Mouse (Mus musculus): ENCODE results near the gene Pigv.

Gene Pigv

DNA sequence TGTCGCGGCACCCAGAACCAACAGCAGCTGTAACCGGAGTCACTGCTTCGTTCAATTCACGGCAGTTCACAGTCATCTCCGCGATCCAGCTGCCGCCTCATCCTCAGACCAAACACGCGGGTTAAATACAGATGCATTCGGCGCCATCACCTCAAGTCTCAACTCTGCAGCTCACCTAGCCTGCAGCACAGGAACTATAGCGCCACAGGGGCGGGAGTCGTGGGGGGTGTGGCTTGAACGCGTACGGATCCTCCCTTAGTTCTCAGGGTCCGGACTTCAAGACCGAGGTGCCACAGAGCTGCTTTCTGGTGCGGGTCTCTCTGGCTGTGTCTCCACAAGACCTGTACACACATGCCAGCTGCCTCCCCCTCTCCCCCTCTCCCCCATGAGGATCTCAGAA lies 26.8 kb downstream of the Pigv start:
- no peak for DNase-seq (ENCODE audit: low spot score)

GRCm38 (mm10) chr4:133645195-133645594 lies 27.3 kb downstream of the Pigv start:
- no peak for DNase-seq (ENCODE audit: low spot score)

DNA sequence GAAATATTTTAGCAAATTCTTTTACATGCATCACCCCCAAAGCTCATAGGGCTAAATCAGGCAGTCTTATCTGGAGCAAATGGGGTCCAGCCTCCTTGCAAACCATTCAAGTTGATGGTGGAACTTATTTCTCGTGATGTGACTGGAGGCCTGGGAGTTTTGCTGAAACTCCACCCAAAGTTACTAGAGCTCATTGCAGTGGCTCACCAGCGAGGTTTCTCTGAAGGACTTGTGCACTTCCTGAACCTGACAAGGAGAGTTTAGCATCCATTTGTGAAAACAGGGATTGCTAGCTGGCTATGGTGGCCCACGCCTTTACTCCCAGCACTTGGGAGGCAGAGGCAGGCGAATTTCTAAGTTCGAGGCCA lies 38.4 kb downstream of the Pigv start:
- DNase-seq (ENCODE audit: low spot score): no peak

- DNase-seq (ENCODE audit: low spot score): peak; percentile 85
Measured at GRCm38 (mm10) chr4:133633332-133634042, 39.0 kb downstream of the Pigv start.

DNA sequence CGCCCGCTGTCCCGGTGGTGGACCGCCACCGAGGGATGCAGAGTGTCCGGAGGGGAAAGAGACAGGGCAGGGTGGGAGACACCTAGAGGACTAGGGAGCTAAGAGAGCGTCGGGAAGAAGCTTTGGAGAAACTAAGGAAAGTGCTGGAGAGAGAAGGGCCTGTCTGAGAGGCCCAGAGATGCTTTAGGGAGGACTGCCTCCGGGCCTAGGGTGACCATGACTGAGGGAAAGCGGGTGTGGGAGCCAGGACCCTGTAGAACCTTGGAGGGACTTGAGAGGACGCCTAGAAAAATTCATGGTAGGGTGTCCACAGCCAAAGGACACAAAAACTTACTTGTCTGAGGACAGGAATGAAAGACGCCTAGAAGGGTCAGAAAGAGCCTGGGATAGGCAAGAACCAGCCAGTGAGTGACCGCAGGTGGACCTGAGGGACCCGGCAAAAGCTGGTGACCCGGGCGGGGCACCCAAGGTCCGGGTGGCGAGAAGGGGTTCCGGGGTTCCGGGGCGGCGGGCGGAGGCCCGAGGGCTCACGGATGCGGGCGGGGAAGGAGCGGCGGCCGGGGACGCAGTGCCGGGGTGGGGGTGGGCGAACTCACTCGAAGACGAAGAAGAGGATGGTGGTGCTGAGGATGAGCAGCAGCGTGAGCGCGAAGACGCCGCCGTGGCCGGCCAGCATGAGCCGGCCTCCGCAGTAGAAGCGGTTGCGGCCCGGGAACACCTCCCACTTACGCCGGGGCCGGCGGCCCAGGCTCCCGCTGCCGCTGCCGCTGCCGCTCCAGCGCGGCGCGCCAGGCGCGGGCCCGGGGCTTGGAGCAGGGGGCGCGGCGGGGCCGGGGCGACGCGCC lies 39.7 kb downstream of the Pigv start:
- DNase-seq (ENCODE audit: low spot score): no peak

DNA sequence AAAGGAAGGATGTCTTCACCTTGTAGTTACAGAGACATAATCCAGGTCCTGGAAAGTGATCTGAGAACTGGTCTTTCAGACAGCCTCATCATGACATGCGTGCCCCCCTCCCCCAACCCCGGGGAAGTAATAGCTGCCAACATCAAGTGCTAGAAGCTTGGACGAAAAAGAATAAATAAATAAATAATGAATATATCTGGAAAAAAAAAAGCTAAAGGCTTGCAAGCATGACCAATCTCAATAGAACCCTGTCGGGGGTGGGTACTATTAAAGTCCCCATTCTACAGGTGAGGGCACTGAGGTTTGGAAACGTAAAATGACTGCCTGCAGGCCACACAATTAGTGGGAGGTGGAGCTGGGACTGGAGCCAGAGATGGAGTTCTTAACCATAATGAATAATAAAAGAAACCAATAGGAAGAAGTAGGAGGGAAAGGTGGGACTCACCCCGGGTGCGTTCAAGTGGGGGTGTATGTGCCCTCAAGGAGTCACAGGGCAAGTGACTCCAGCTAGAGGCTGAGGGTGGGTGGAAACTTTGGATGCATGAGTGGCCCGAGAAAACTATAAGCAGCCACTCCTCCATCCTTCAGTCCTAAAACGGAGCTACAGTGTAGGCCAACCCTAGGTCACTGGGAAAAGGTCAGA lies 40.6 kb downstream of the Pigv start:
- DNase-seq (ENCODE audit: low spot score): no peak

GRCm38 (mm10) chr4:133631071-133631768 lies 41.2 kb downstream of the Pigv start:
- no peak for DNase-seq (ENCODE audit: low spot score)

DNA sequence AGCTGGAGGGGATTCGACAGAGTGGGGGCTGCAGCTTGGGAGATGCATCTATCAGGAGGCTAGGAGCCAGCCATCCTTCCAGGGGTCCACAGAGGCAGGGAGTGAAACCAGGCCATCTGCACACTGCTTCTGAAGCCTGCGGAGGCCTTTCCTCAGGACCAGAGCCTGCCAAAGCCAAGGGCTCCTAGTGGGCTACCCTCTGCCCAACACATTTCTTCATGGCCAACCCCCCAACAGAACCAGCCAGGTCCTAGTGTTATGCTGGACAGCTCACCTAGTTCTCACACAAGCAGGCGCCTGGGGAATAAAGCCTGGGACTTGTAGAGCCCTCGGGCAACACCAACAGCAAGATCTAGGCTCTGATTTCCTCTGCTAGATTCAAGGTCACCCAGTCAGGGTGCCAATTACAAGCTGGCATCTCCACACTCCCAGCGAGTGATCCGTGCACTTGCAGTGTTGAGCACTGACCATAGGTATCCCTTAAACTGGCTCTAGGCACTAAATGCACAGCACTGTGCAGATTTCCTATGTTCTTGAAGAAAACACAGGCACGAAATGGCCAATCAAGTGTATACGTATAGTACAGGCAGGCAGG lies 42.0 kb downstream of the Pigv start:
- no peak for DNase-seq (ENCODE audit: low spot score)

- DNase-seq (ENCODE audit: low spot score): no peak
Measured at GRCm38 (mm10) chr4:133629191-133629590, 43.3 kb downstream of the Pigv start.

GRCm38 (mm10) chr4:133628517-133628916 lies 43.9 kb downstream of the Pigv start:
- no peak for DNase-seq (ENCODE audit: low spot score)

DNA sequence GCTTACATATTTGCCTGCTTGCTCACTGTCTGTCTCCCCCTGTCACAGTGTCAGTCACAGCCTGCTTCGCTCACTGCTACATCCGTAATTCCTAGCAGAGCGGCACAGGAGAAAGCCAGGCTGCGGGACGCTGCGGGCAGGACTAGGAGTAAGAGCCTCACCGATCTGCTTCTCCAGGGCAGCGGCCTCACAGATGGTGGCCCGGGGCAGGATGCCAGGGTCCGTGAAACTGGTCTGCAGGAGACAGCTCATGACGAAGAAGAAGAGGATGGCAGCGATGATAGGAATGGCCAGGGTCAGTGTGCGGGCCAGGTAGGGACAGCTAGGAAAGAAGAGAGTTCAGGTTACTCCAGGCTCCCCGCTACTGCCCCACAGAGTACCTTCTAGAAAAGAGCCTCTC lies 45.4 kb downstream of the Pigv start:
- DNase-seq (ENCODE audit: low spot score): no peak

DNA sequence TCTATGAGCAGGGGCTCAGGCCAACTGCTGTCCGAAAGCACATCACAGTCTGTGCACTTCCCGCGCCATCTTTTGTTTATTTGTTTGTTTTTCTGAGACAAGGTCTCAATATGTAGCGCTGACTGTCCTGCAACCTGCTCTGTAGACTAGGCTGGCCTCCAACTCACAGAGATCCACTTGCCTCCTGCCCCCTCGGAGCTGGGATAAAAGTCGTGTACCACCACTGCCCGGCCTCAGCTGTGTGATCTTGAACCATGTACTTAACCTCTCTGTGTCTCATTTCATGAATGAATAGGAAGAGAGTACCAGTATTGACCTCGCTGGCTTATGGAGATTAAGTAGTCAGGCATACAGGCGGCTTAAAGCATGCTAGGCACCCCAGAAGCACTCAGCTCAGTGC lies 45.8 kb downstream of the Pigv start:
- no peak for DNase-seq (ENCODE audit: low spot score)

DNA sequence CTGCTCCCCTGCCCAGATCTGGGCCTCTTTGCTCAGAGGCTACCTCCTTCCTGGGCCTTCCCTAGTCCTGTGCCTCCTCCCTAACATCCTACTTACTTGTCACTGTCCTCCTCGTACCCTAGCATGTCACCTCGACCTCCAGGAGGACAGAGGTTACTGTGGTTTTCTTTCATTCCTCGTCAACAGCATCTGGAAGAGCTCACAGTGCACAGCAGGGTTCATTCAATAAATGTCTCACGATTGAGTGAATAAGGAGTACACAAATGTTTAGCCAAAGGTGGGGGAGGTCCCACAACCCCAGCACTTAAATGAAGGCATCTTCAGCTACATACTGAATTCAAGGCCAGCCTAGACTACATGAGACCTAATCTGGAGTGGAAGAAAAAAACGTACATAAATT lies 46.2 kb downstream of the Pigv start:
- no peak for DNase-seq (ENCODE audit: low spot score)

- no peak for DNase-seq (ENCODE audit: low spot score)
Measured at GRCm38 (mm10) chr4:133625621-133626071, 46.8 kb downstream of the Pigv start.

GRCm38 (mm10) chr4:133624830-133625229 lies 47.6 kb downstream of the Pigv start:
- no peak for DNase-seq (ENCODE audit: low spot score)

DNA sequence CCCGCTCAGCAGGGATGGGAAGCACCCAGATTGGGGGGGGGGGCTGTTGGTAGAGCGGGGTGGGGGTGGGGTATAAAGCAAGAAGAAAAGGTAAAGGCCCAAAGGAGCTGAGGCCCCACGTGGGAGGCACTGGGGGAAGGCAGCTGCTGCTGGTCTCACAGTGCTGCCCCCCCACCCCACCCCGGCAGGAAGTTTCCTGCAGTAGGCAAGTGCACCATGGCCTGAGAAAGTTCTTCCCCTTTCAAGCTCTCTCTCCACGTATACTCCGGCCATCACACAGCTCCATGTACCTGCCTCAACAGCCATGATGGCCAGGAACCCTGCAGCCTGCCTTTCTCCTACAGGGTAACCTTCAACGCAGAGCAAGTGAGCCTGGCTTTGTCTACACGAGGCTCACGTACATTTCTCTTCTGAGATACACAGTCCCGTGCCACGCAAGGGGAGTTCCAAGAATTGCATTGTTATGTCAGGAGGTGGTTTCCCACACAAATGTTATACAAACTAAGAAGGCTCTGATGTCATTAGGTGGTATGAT lies 50.2 kb downstream of the Pigv start:
- no peak for DNase-seq (ENCODE audit: low spot score)

- no peak for DNase-seq (ENCODE audit: low spot score)
Measured at GRCm38 (mm10) chr4:133620668-133621067, 51.8 kb downstream of the Pigv start.

DNA sequence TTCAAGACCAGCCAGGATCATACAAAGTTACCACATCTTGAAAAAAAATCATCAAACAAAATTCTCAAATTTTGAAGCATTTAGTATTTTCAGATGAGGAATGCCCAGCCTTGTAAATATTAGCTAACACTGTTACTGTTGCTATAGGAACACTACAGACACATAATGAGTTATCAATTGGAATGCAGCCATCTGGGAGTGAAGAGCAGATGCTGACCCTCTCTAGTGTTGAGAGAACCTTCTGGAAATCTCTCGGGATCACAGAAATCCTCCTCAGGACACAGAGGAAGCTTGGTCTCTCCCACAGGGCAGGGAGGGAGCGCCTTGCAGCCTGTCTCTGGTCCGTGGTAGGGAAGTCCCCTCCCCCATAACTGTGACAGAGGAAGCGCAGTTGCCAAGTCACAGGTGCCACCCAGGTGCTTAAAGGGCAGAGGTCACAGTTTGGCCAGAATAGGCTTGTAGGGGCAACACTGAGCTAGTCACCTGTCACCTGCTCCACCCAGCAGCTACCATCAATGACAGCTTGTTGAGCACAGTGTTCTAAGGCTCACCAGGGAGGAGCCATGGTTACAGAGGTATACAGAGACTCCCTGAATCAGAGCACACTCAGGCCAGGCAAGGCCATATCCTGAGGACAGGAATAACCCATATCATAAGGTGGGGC lies 52.8 kb downstream of the Pigv start:
- DNase-seq (ENCODE audit: low spot score): no peak

DNA sequence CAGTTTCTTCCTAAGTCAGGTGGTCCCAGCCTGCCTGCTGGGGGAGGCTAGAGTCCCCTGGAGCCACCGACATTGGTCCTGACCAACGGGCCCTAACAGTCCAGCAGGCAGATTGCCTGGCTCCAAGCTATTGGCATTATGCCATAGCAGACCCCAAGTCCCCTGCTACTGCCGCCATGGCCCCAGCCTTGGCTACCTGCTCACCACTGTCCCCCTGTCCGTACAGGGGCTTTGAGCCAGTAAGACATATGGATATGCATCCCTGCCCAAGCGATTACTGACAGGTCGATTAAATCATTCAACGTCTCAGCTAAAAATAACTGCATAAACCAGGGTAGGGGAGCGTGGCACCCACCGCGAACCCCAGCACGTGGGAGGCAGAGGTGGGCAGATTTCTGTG lies 54.5 kb downstream of the Pigv start:
- no peak for DNase-seq (ENCODE audit: low spot score)

DNA sequence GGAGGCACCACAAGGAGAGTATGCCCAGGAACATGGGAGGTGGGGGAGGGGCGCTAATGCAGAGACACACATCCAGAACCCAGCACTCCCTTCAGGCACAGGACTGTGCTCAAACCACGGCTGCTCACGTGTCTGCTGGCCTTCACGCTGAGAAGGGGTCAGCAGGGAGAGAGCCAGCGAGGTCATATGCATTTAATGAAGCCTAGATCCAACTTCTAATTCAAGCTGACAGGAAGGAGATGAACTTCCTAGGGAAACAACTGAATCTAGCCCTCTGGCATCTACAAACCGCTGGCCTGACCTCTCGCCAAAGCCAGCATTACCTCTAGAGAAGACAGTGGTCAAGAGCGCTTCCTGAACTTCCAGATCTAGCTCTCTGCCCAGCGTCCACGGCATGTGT lies 57.0 kb downstream of the Pigv start:
- no peak for DNase-seq (ENCODE audit: low spot score)

DNA sequence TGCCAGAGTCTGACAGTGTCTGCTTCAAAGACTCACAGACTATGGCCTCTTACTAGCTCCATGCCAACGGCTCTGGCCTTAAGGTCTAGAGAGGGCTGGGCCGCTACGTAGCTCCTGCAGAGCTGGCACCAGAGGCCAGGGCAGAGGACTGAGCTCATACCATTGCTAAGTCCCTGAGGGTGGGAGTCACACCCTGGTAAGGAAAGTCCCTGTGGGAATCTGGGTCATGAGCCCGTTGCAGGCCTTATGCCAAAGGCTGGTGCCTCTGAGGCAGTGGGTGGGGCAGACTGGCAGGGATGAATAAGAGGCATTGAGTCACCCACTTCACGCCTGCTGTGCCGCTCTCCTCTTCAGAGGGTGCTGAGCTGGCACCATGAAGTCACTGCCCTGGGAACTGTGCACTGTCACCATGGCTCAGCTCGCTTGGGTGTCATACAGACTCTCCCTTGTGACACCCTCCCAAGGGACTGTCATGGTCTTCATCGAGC lies 58.1 kb downstream of the Pigv start:
- DNase-seq (ENCODE audit: low spot score): no peak

All from embryo, embryonic 10 days (tissue).